Mouse (Mus musculus) C2C12 (cell line): ENCODE data around the gene Dera. TPM values are rescaled to one million over a fixed set of nuclear protein-coding genes. Genes with fewer than 3 reads are reported as not detected.

ENCODE experiments used
- H3K27me3 ChIP-seq: one replicate; pipeline ENCODE4 v1.6.1; 2011; ENCODE audit not compliant: control insufficient read depth, insufficient read depth, insufficient read length
- H3K36me3 ChIP-seq: one replicate; pipeline ENCODE4 v1.6.1; 2011; ENCODE audit not compliant: control insufficient read depth, insufficient read depth
- H3K4me3 ChIP-seq: one replicate; pipeline ENCODE4 v1.5.1; 2011; ENCODE audit warnings: mild to moderate bottlenecking, control low read depth; ENCODE audit not compliant: poor library complexity, insufficient read depth, severe bottlenecking
- H3K79me2 ChIP-seq: one replicate; pipeline ENCODE4 v1.6.1; 2011; ENCODE audit not compliant: control insufficient read depth, insufficient read depth
- H3K79me3 ChIP-seq: one replicate; pipeline ENCODE4 v1.6.1; 2011; ENCODE audit warnings: low read depth, control low read depth
- H3ac ChIP-seq: one replicate; pipeline ENCODE3; 2011; ENCODE audit warnings: low read depth; ENCODE audit not compliant: control insufficient read depth, insufficient read length
- CEBPB ChIP-seq: IDR thresholded peaks from one replicate; pipeline ENCODE4 v1.6.1; 2011; ENCODE audit warnings: low read depth, mild to moderate bottlenecking, control low read depth, moderate library complexity
- CTCF ChIP-seq: IDR thresholded peaks from one replicate; pipeline ENCODE4 v1.5.1; 2011; ENCODE audit not compliant: control insufficient read depth, insufficient read depth, insufficient read length
- FOSL1 ChIP-seq: IDR thresholded peaks from one replicate; pipeline ENCODE4 v1.8.0; 2011; ENCODE audit warnings: mild to moderate bottlenecking, low read length; ENCODE audit not compliant: poor library complexity, insufficient read depth, severe bottlenecking
- MAX ChIP-seq: IDR thresholded peaks from one replicate; pipeline ENCODE4 v1.6.1; 2011; ENCODE audit warnings: mild to moderate bottlenecking, control low read depth
- MYOD1 ChIP-seq: IDR thresholded peaks from one replicate; pipeline ENCODE4 v1.6.1; 2011; ENCODE audit warnings: low read depth; ENCODE audit not compliant: control insufficient read depth, insufficient read length
- MYOG ChIP-seq: IDR thresholded peaks from one replicate; pipeline ENCODE4 v1.6.1; 2011; ENCODE audit not compliant: control insufficient read depth, insufficient read length; ENCODE audit errors: extremely low read depth
- USF1 ChIP-seq: IDR thresholded peaks from one replicate; pipeline ENCODE4 v1.6.1; 2011; ENCODE audit warnings: low read depth, mild to moderate bottlenecking, control low read depth, moderate library complexity
- polyA plus RNA-seq: library from polyadenylated mRNA; unstranded; fragments of >200 nt; fragmentation: generic; extraction: Trizol; gene quantifications from one replicate; pipeline ENCODE4 v1.2.1, GENCODE M21; 2012; ENCODE audit warnings: missing spikeins

Gene Dera
- polyA plus RNA-seq, 1 experiment, result 17.7 TPM

- Histone ChIP-seq H3ac (no peak overlapping the region), H3K27me3 (no peaks in the 10 kb centered on the region), H3K4me3 (no peak overlapping the region), H3K36me3 (no peaks in the 10 kb centered on the region), H3K79me2 (no peaks in the 10 kb centered on the region), H3K79me3 (no peaks in the 10 kb centered on the region)
- TF ChIP-seq MYOG, result no peak
- no peak for TF ChIP-seq FOSL1
- no peak for TF ChIP-seq MYOD1
- no peak for TF ChIP-seq CTCF
- TF ChIP-seq CEBPB, result no peak
- TF ChIP-seq MAX, result no peak
- no peak for TF ChIP-seq USF1
These were observed 10.3 kb downstream of the Dera start for GRCm38 (mm10) chr6:137764572-137765210.

GRCm38 (mm10) chr6:137766177-137766576 is 11.8 kb downstream of the Dera start:
- H3ac ChIP-seq, result no peak overlapping the region
- no peak overlapping the region for H3K4me3 ChIP-seq
- no peaks in the 10 kb centered on the region for H3K79me3 ChIP-seq
- H3K79me2 ChIP-seq, result no peaks in the 10 kb centered on the region
- TF ChIP-seq USF1 (no peak), CTCF (no peak), MYOG (no peak), MYOD1 (no peak), FOSL1 (no peak), CEBPB (no peak), MAX (no peak)
- no peaks in the 10 kb centered on the region for H3K36me3 ChIP-seq
- no peaks in the 10 kb centered on the region for H3K27me3 ChIP-seq

- Histone ChIP-seq H3K79me2 (no peaks in the 10 kb centered on the region), H3K79me3 (no peaks in the 10 kb centered on the region), H3K36me3 (no peaks in the 10 kb centered on the region), H3K27me3 (no peaks in the 10 kb centered on the region), H3K4me3 (no peak overlapping the region), H3ac (no peak overlapping the region)
- TF ChIP-seq CTCF (no peak), MYOG (no peak), MYOD1 (no peak), USF1 (no peak), MAX (no peak), FOSL1 (no peak), CEBPB (no peak)
These were observed 17.4 kb downstream of the Dera start for GRCm38 (mm10) chr6:137771621-137772250.

DNA sequence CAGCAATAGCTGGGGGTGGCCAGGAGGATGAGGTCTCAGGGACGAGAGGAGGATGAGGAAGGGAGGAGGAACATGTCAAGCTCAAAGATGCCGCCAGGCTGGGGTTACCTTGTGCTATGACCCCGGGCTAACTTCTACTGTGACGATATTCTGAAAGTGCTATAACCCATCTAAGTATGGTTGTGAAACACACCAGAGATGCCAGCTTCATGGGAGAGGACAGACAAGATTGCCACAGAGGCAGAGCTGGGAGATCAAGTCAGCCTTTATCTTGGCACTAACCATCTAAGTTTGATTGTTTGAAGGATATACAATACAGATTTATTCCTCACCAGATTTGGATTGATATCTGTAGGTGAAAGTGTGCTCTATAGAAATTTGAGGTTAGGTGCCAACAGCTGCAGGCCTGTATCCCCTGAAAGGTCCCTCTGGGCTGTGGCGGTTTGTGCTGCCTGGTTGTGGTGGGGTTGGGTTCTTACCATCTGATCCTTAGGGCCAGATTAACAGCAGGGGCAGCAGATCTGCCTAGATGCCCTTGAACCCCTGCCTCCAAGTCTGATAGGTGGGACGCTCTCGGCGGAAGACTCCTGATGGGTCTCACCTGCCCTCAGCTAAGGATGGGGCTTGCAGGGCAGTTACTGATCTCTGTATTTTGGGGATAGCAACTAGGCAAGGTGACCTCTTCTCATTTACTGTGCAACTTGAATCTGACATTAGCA is 18.7 kb downstream of the Dera start:
- no peak for TF ChIP-seq MYOG
- no peaks in the 10 kb centered on the region for H3K79me3 ChIP-seq
- H3K36me3 ChIP-seq, result no peaks in the 10 kb centered on the region
- no peak overlapping the region for H3K4me3 ChIP-seq
- no peaks in the 10 kb centered on the region for H3K27me3 ChIP-seq
- no peak overlapping the region for H3ac ChIP-seq
- H3K79me2 ChIP-seq, result no peaks in the 10 kb centered on the region

- no peaks in the 10 kb centered on the region for H3K36me3 ChIP-seq
- no peaks in the 10 kb centered on the region for H3K79me3 ChIP-seq
- TF ChIP-seq CTCF (no peak), MYOG (no peak), MYOD1 (no peak), CEBPB (no peak), USF1 (no peak)
- no peaks in the 10 kb centered on the region for H3K27me3 ChIP-seq
- no peak overlapping the region for H3ac ChIP-seq
- H3K79me2 ChIP-seq, result no peaks in the 10 kb centered on the region
- no peak overlapping the region for H3K4me3 ChIP-seq
These were observed 19.3 kb downstream of the Dera start for GRCm38 (mm10) chr6:137773637-137774028.
